Mouse (Mus musculus) cortical plate, adult 2 months (tissue): ENCODE data around the gene Ttll9. TPM values are rescaled to one million over a fixed set of nuclear protein-coding genes. Genes with fewer than 3 reads are reported as not detected.

ENCODE experiments used
- H3K27ac ChIP-seq: fragments of 200-500 bp; 2 replicates; pipeline ENCODE4 v1.5.1; 2012; ENCODE audit warnings: low read length, control low read depth, inconsistent platforms; ENCODE audit not compliant: insufficient read depth
- H3K4me1 ChIP-seq: fragments of 200-500 bp; 2 replicates; pipeline ENCODE4 v1.6.1; 2011; ENCODE audit warnings: low read length; ENCODE audit not compliant: control insufficient read depth, insufficient read depth
- H3K4me3 ChIP-seq: fragments of 200-500 bp; 2 replicates; pipeline ENCODE4 v1.5.1; 2011; ENCODE audit warnings: mild to moderate bottlenecking, low read length, control low read depth; ENCODE audit not compliant: insufficient read depth
- CTCF ChIP-seq: fragments of 200-500 bp; IDR thresholded peaks from 2 replicates; pipeline ENCODE4 v1.5.1; 2011; ENCODE audit warnings: mild to moderate bottlenecking, control low read depth, low read length; ENCODE audit not compliant: insufficient read depth; ENCODE audit errors: extremely low read depth
- POLR2A ChIP-seq: fragments of 200-500 bp; IDR thresholded peaks from 2 replicates; pipeline ENCODE4 v1.6.1; 2011; ENCODE audit warnings: mild to moderate bottlenecking, low read length, control low read depth; ENCODE audit not compliant: insufficient read depth; ENCODE audit errors: extremely low read depth
- polyA plus RNA-seq: library from polyadenylated mRNA; depleted of rRNA; stranded (reverse); fragments of >200 nt; gene quantifications from 2 replicates; pipeline ENCODE4 v1.2.3, GENCODE M21; 2012; rRNA removed

Gene Ttll9
- polyA plus RNA-seq, 1 experiment: 1.7 TPM

DNA sequence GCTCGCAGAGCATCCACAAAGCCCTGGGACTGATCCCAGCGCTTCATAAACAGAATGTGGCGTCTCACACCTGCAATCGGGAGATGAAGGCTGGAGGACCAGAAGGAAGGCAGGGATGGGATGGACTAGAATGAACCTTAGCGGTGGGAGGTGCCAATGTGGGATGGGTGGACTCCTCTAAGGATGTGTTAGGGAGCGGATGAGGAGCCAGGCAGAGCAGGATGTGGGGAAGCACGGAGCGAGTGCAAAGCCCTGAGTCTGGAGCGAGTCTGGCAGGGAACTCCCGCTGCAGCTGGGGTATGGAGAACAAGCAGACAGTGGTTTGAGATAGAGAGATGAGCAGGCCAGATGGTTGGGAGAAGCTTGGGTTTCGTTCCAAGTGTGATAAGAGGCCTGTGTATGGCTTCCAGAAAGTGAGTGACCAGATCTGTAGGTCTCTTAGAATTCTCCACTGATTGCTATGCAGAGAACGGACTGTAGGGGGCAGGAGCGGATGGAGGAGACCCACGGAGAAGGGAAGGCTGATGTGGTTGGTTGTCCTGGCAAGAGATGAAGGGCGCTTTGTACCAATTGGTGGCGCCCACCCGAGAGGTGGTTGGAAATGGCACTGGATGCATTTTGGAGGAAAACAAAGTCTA lies 85.7 kb downstream of the Ttll9 start:
- no peak overlapping the region for H3K4me3 ChIP-seq
- peaks cover 5% of the 10 kb centered on the region; the same call in 1 of the 2 replicates for H3K4me1 ChIP-seq
- no peak overlapping the region for H3K27ac ChIP-seq
- no peak for TF ChIP-seq POLR2A
- TF ChIP-seq CTCF: peak; percentile 75

DNA sequence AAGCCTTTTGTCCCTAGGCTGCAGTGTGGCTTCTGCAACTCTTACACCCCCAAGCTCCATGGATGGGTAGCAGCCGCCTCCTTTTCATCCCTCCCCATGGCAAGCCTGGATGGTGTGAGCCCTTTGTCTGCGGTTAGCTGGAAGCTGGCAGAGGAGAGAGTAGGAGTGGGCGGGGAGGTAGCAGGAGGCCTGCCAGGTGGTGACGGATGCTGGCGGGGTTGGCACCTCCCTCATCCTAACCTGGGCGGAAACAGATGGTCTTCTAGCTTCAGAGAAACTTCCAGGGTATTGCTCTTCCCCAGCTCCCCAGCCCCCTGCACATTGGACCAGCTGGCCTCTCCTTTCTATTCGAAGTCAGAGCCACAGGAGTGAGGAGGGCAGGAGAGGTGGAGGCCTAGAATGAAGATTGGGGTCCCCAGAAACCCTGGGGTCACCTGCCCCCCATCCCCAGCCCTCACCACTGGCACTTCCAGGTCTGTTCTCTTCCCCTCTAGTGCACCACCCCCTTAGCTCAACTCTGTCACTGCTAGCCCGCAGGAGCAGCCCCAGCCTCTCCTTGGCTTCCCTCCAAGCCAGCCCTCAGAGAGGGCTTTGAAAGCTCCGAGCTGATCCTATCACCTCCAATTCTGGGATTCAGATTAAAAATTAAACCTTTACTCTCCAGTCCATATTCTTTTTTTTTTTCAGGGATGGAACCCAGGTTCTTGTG lies 87.2 kb downstream of the Ttll9 start:
- Histone ChIP-seq H3K27ac (no peak overlapping the region), H3K4me3 (no peak overlapping the region), H3K4me1 (peaks cover 5% of the 10 kb centered on the region; the same call in 1 of the 2 replicates)
- TF ChIP-seq CTCF (no peak), POLR2A (no peak)

DNA sequence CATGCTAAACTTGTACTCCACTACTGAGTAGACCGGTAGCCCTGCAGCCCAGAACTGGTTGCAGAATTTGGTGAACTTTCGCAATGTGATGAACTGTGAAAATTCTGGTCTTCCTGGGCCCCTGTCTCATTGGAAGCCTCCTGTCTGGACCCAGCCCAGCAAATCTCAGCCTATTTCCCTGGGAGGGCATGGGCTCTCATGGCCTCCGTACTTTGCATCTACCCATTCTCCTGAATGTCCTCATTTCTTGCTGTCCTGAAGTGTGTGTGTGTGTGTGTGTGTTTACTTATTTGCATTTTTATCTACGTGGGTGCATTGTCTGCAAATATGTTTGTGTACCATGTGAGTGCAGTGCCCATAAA lies 87.7 kb downstream of the Ttll9 start:
- Histone ChIP-seq H3K27ac (no peak overlapping the region), H3K4me3 (no peak overlapping the region), H3K4me1 (peaks cover 5% of the 10 kb centered on the region; the same call in 1 of the 2 replicates)
- TF ChIP-seq CTCF (no peak), POLR2A (no peak)

DNA sequence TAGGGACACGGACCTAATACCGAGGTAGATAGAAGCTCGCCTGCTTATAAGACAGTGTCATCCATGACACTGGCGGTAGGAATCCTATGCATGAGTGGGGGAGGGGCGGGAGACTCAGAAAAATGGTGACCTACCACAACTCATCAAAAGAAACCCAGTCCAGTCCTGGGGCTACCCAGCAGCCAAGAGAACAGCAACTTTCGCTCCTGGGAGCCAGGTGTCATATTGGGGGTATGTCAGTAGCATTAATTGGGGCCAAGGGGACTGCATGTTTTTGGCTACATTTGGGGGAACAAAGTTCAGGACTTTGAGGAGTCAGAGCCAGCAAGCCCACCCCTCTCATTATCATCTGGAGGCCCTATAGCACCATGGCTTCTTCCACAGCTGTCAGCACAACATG lies 88.8 kb downstream of the Ttll9 start:
- H3K4me1 ChIP-seq: 0 out of 2 replicates have a peak, but pooled peaks cover 1% of the 10 kb centered on the region
- no peak for TF ChIP-seq CTCF
- TF ChIP-seq POLR2A: no peak
- H3K4me3 ChIP-seq: no peak overlapping the region
- H3K27ac ChIP-seq: no peak overlapping the region

DNA sequence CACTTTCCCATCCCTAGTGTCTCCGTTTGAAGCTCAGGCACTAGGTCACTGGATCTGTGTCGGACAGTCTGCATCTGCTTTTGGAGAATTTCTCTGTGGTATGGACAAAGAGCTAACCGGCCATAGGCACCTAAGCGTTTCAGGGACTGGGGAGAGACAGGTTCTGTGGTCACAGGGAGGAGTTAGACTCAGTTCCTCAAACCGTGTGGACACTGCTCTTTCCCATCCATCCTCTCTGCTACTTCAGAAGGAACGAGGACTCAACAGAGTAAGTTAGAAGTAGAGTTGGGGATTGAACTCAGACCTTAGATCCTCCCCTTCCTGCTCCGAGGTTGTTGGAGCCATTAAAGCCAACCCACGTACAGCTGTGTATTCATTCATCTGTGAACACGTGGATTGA lies 89.3 kb downstream of the Ttll9 start:
- Histone ChIP-seq H3K4me1 (no peaks in the 10 kb centered on the region), H3K27ac (no peak overlapping the region), H3K4me3 (no peak overlapping the region)
- no peak for TF ChIP-seq POLR2A
- TF ChIP-seq CTCF: no peak

DNA sequence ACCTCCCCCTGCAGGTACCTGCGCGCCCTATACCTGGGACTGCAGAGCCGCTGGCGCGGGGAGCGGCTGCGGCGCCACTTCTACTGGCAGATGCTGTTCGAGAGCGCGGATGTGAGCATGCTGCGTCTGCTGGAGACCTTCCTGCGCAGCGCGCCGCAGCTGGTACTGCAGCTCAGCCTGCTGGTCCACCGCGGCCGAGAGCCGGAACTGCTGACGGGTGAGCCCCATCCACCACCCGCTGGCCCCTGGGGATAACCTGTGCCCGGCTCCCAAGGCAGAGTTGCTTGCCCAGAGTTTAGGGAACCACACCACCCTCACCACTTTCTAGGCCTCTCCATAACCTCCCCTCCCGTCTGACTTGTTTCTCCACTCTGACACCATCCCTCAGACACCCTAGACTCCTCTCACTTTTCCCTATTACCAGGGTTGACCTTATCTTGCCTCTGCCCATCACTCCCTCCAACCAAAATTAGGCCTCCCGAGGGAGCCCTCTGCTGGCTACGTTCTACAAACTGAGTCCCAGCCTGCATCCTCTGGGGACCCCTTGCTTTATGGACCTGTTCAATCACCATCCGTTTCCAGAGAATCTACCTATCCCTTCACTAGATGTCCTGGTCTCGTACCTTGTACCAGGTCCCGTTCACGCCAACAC lies 90.5 kb downstream of the Ttll9 start:
- no peak overlapping the region for H3K27ac ChIP-seq
- no peaks in the 10 kb centered on the region for H3K4me1 ChIP-seq
- TF ChIP-seq POLR2A (no peak), CTCF (no peak)
- H3K4me3 ChIP-seq: no peak overlapping the region

DNA sequence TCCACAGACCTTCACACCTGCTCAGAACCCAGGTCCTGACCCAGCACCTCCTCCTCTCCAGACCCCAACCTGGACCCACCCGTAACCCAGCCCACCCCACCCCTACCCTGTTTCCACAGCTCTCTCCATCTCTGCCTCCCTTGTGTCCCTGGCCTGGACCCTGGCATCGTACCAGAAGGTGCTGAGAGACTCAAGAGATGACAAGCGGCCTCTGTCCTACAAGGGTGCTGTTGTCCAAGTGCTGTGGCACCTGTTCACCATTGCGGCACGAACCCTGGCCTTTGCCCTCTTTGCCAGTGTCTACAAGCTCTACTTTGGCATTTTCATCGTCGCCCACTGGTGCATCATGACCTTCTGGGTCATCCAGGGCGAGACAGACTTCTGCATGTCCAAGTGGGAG lies 91.6 kb downstream of the Ttll9 start:
- no peak overlapping the region for H3K4me3 ChIP-seq
- TF ChIP-seq CTCF (no peak), POLR2A (no peak)
- no peaks in the 10 kb centered on the region for H3K4me1 ChIP-seq
- no peak overlapping the region for H3K27ac ChIP-seq

DNA sequence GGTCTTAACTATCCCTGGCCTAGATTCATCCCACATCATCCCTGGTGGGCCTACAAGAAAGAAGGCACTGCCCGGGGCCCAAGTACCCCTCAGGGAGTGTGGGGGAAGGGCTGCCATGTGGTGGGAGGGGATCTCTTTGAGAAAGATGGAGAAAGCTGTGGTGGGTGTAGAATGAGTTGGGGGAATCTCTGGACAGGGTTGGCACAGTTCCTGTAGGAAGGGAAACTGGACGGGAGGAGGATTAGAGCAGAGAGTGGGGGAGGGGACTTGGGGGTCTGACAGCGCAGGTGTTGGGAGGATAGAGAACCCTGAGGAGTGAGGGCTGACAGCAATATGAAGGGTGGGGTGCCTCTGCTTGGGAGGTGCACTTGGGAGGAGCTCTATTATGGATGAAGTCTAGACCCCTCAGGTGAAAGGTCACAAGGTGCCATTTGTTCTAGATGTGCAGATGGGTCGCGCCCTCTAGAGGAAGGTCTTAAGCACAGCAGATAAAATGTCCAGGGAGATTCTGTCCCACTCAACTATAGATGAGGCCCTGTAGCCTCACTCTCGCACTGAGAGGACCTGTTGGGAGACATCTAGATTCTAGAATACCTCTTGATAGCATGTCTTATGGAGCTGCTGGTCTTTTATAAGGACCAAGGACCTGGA lies 93.1 kb downstream of the Ttll9 start:
- no peak overlapping the region for H3K27ac ChIP-seq
- no peak overlapping the region for H3K4me3 ChIP-seq
- TF ChIP-seq POLR2A (no peak), CTCF (peak; percentile 15; the same call in 1 of the 2 replicates)
- H3K4me1 ChIP-seq: no peaks in the 10 kb centered on the region

Other genes starting within 250 kb of the Ttll9 start
- gene Id1, start 226.2 kb upstream of the Ttll9 start, polyA plus RNA-seq: 74.2 and 81.0 TPM in 2 replicates
- 6.3 and 6.9 TPM in 2 replicates for gene Cox4i2, start 208.3 kb upstream of the Ttll9 start, polyA plus RNA-seq
- gene Bcl2l1, start 130.8 kb upstream of the Ttll9 start, polyA plus RNA-seq: 99.2 and 105 TPM in 2 replicates
- 1.5 and 1.8 TPM in 2 replicates for gene Tpx2, start 114.5 kb upstream of the Ttll9 start, polyA plus RNA-seq
- gene Mylk2, start 51.1 kb upstream of the Ttll9 start, polyA plus RNA-seq: not detected in 2 replicates
- 1.0 and 1.4 TPM in 2 replicates for gene Foxs1, start 29.3 kb upstream of the Ttll9 start, polyA plus RNA-seq
- 37.7 and 40.7 TPM in 2 replicates for gene Dusp15, start 10.8 kb upstream of the Ttll9 start, polyA plus RNA-seq
- gene Pdrg1, start 52.9 kb downstream of the Ttll9 start, polyA plus RNA-seq: 84.0 and 88.8 TPM in 2 replicates
- 1.4 and 1.9 TPM in 2 replicates for gene Xkr7, start 69.4 kb downstream of the Ttll9 start, polyA plus RNA-seq
- gene Ccm2l, start 103.5 kb downstream of the Ttll9 start, polyA plus RNA-seq: 11.7 and 13.2 TPM in 2 replicates
- 3.4 and 3.7 TPM in 2 replicates for gene Hck, start 146.0 kb downstream of the Ttll9 start, polyA plus RNA-seq
- 68.4 and 70.5 TPM in 2 replicates for gene Tm9sf4, start 198.8 kb downstream of the Ttll9 start, polyA plus RNA-seq